Mouse (Mus musculus): Measurements from ENCODE around the gene Rexo1.

Gene Rexo1

DNA sequence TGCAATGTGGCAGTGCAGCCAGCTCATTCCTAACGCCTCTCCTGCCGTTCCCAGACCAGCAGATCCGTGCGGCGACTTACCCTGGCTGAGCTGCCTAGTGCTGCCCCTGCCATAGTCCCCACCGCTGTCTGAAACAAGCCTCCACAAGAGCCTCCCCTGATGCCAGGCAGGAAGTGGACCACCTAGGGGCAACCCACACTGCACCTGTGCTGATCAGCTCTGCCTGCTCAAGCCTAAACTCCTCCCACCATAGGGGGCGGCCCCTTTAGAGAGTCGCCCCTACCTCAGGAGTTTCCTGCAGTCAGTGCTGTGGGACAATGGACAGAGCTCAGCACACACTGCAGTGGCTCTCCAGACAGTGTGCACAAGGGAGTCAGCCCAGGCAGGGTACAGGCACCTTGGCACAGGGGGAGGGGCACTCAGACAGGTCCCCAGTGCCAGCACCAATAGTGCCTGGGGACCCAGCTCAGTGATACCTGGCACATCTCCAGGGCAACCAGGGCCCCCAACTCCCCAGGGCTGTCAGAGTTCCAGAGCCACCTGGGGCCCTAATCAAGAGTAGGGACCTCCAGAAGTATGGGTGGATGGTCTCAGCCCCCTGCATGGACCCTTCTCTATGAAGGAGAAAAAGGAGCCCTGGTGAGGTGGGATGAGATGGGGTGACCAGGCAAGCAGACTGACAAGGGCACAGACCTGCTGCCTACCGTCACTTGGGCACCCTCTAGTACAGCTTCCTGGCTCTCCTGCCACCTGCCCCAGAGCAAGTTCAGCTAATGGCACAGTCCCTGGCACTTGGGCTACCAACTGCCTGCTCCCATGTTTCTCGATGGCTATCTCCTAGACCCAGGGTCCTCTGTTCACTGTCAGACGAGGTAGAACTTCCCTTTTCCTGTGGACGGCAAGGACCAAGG, 23.5 kb upstream of the Rexo1 start:
- no peak for DNase-seq

DNA sequence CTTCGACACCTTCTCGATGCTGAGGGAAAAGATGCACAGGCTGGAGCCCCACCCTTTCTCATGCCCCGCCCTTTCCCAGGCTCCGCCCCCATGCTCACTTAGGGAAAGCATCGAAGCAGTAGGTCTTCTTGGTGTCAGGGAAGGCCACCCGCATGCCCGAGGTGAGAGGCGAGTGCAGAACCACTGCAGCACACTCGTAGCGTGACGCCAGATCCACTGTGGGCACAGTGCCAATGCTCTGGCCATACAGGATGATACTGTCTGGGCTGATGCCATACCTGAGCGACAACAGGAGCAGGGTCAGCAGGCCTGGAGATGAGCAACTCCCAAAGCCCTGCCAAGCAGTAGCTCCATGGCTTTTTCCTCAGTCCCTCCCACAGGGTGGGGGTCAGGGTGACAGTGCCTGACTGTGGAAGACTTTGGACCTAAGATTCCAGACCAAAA, 22.7 kb upstream of the Rexo1 start:
- DNase-seq = no peak

DNA sequence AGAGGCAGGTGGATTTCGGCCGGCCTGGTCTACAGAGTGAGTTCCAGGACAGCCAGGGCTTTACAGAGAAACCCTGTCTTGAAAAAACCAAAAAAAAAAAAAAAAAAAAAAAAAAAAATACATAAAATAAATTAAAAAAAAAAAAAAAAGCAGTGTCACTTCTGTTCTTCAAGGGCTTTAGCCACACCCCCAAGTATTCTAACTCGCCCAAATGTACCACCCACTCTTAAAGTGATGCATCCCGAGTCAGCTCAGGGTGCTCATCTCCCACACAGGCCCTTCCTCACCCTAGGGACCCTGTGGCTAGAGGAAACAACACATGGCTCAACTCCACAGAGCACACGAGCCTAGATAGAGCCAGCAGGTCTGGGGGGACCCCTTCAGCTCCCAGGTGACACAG, 21.7 kb upstream of the Rexo1 start:
- no peak for DNase-seq

DNA sequence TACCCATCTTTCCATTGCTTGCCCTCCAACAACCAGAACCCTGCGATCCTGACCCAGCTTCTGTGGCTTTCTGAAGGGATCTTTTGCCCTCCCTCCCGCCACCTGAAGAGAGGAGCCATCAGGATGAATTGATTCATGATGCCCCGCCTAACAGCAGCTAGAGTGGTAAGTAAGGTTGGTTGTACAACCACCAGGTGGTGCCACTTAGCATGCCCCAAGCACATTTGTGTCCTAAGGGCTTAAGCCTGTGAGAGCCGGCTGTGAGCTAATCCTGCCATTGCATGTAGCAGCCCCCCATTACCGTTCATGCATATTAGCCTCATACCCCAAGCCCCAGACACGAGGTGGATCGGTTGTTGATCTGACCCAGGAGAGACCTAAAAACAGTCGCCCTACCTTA, 17.6 kb upstream of the Rexo1 start:
- DNase-seq = peak; percentile 88

DNA sequence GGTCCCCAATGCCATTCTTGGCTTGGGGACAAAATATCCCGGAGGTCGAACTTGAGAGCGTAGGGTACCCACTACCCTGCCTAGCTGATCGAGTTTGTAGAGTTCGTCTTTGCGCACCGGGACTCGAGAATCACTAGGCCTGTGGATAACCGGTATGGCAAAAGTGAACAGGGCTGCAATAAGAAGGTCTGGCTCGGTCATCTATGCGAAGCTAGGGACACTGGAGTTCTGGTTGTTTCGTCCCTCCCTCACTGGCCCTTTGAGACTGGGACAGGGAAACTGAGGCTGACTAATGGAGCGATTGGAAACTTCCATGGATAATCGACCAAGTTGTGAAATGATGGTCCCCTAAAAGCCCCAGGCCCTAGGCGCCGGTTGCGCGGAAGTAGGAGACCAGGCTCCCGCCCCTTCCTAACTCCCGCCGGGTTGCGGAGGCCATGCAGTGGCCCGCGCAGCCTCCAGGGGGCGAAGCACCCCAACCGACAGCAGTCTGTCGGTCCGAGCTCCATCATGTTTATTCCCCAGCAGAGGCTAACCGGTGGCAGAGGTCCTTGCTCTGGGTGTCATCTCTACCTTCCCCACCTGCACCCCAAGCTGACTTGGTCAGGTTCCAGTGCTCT, 16.9 kb upstream of the Rexo1 start:
- peak; percentile 87 for DNase-seq

DNA sequence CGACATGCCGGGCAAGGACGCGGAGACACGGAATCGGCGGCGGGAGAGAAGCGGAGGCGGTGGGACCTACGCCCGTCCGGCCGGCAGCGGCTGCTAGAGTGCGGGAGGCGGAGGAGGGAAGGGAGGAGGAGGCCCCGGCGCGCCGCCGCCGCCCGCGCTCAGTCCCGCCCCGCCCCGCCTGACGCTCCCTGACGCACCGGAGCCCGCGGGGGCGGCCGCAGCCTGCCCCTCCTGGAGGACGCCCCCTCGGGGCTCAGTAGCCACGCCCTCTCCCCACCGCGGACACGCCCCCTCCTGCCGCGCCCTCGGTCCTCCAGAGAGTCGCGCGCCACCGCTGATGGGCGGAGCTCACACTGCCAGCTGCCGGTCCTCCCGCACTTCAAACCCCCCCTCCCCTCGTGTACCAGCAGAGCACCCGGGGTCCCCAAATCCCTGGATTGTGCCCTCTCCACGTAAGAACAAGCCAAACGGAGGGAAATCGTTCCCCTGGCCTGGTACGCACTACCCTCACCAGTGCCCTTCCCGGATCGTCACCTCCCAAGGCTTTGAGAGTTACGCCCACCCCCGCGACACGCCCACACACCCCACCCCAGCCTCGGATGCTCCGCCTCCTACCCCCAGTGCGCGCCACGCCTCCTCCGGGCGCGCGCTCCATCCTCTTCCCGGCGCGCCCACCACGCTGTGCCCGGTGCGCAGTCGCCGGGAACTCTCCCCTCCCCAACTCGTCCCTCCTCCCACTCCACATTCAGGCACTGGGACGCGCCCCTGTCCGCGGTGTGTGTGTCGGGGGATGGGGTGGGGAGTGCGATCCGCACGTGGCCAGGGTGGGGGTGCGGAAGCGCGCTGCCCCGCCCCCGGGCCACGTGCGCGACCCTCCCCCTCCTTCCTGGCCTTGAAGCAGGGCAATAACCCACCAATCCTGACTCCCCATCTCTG, 16.1 kb upstream of the Rexo1 start, which contains the start of gene Klf16:
Gene Klf16, minus strand, starts transcription at position 127 of the 936 bp plus-strand sequence.
- peak; percentile 95 for DNase-seq

DNA sequence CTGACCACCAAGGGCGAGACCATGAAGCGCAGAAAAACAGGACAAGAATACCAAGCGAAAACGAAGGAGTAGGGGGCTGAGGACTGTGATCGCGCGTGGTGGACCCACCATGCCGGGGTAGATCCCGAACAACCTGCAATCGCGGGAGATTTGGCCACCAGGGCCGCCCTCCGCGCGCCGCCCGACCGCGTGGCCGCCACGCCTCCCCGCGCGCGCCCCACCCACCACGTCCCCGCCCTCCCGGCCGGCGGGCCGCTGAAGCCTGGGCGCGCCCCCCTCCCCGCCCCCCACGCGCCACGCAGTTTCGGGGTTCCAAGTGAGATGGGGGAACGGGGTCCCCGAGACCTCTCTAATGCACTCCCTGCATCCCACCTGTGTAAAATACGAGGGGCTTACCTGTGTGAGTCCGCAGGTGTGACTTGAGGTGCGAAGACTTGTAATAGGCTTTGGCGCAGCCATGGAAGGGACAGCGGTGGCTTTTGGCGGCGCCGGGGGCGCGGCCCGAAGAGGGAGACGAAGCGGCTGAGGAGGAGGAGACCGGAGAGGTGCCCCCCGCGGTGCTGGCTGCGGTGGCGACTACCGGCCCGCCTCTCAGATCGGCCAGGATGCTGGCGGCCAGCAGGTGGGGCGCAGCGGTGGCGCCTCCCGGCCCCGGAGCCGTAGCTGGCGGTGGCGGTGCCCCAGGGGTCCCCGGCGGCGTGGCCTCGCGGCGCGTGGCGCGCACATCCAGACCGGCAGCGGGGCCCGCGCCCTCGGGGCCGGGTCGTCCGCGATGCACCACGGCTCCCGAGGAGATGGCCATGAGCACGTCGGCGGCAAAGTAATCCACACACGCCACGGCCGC, 15.2 kb upstream of the Rexo1 start:
- peak; percentile 54 for DNase-seq

DNA sequence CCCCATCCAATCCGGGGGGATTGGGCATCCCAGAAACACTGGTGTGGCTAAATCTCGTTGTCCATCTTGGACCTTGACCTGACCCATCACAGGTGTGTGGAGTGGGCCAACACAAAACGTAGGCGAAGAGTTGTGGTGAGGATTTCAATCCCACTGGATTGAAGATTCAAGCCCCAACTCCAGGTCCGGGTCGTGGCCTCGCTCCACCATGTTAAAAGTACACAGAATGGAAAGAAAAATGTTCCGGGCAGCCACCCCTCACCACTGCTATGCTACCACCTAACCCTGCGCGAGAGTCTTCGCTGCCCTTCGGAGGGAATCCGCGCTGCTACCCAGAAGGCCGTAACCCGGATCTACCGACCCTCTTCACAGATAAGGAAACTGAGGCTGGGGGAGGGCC, 14.6 kb upstream of the Rexo1 start:
- DNase-seq = no peak

DNA sequence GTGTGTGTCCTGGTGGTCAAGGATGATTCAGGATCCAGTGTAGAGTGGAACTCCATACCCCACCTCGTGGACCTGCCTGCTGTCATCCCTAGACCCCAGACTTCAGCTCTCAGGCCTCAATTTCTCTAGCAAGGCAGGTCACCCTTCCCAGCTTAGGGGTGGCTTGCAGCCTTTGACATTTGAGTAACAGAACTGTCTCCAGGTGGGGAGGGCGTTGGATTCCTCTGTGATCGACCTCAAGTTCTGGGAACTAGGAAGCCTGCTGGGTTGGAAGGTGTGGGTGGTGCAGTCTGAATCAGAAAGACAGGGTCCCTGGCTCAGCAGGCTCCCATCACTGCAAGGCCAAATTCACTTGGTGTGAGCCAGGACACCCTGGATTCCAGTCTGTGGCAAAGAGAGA, 13.5 kb upstream of the Rexo1 start:
- no peak for DNase-seq

DNA sequence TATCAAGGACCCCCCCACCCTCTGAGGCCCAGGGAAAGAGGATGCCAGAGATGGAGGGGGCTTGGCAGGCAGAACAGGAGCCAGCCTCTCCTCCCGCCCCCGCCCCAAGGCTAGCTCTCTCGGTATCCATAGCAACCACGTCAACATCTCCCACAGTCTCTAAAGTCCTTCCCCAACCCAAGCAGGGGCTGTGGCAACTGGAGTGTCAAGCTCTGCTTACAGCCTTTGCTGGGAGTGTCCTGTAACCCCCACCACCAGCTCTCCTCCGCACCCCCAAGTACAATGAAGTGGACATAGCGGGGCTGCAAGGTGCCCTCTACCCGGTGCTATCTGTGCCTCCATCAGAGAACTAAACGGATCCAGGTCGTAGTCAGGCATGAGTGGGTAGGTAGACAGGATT, 12.6 kb upstream of the Rexo1 start:
- peak; percentile 47 for DNase-seq

DNA sequence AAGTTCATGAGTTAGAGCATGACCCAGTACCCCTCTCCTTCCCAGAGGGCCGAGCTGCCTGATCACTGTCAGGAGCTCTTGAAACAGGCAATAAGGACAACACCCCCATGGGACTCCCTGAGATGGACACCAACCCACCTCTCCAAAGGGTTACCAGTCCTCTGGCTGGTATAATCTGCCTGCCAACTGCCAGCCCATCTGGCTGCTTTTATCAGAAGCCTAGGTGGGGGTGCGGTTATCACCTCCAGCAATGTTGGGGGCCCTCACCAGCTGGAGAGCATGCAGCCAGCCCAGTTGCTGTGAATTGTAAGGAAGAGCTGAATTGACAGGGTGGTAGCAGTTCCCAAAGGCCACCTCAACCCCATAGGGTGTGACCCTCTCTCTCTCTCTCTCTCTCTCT, 11.1 kb upstream of the Rexo1 start:
- no peak for DNase-seq

DNA sequence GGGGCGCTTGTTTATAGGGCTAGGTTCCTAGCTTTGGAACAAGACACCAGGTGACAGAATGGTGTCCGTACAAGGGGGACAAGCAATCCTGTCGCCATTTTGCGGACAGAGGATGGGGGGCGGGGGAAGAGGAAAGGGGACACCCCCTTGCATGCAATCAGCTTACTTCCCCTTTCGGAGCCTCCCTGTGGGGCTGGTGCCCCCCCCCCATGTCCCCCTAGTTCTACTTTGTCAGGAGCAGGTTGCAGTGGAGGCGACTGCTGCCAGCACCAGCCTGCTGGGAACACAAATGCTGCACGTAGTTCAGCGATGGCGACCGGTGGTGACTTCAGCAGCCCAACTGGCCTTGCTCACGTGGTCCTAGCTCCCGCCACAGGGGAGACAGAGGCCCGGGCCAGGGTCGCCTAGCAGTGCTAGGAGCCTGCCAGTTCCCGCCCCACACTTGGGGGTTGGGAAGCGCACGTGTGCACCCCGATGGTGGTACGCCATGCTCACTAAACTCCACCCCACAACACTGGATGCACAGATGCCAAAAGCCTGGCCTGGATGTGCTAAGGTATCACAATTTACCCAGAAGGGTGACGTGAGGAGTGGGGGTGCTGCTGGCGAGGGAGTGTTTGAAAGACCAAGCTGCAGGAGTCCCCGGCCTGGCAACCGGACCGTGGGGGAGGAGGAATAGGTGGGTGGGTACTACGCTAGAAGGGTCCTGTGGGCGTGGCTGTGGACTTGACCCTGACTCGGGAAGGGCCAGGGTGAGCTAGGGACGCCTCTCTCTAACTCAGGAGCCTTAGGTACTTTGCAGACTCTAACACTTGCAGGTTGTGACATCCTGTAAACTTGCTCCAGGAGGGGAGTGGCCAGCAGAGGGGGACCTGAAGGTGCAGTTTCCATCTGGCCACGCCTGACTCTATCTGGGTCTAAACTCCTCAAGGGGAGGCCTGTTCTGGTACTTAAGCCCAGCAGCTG, 9.8 kb upstream of the Rexo1 start:
- DNase-seq = peak; percentile 62

DNA sequence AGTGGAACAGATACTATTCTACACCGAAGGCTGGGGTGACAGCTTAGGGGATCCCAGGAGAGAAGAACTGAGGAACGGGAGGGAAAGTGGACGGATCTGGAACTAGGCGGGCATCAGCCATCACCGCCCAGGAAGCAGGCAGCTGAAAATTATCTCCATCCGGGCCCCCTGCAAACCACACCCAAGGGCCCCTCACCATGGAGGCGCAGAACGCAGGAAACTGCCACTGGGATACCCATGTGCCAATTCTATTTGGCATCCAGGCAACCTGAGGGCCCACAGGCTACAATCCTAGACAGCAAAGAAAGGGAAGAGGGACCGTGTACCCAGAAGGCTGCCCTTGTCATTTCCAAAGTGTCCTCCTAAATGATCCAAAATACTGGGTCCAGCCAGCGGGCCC, 9.1 kb upstream of the Rexo1 start:
- DNase-seq = no peak

DNA sequence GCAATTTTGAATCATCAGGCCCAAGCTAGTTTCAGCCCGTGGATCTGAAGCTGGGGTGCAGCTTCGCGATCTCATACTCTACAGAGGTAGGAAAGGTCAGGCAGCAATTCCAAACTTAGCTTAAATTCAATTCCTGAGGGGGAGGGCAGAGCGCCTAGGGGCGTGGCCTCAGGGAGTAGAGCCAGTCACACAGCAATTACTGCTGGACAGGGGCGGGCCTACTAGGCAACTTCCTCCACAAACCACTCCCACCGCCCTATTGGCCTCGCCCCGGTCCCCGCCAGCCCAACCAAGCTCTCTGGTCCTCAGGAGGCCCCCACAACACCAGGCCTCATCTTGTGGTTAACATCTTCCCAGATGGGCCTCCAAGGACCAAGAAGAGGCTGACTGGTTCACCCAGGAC, 8.3 kb upstream of the Rexo1 start:
- peak; percentile 58 for DNase-seq

DNA sequence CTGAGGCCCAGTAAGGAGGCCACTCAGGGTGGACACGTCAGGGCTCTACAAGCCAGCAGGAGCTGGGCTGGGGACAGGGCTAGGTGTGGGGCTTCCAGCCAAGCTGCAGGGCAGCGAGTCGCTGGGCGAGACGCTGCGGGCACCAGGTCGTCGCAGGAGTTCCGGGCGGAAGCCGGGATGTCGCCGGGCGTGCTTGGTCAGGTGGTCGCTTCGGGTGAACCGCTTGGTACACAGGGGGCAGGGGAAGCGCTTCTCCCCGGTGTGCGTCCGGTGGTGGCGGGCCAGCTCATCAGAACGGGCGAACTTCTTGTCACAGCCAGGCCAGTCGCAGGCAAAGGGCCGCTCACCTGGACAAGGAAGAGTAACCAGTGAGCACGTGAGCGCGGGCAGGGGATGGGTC, 7.5 kb upstream of the Rexo1 start:
- DNase-seq = no peak

DNA sequence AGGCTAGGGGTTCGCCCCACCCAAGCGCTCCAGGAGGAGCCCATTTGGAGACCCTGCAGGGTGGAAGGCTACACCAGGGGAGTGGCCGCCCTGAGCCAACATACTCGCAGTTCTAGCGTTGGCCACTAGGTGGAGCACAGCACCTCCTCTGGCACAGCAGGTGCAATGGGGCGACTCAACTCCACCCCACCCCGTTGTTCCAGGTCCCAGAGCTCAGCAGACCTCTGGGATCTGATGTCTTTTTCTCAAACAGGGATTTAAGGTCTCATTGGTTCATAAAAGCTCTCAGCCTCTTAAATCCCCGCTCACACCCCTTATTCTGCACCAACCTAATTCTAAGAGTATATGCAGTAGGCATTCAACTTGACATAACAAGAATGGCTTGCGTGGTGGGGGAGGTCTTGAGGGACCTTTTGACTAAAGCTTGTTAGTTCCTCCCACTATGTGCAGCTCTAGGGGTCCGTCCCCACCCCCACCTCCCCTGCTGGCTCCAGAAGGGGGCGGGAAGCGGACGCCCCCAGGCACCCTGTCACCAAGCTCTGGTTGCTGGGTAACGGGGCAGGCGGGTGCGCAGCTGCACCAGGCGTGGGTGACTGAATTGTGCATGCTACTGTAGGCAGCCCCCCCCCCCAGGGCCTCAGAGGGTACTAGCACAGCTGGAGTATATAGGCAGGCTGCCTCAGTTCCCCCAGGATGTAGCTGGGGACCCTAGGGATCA, 5.2 kb upstream of the Rexo1 start:
- peak; percentile 91 for DNase-seq

DNA sequence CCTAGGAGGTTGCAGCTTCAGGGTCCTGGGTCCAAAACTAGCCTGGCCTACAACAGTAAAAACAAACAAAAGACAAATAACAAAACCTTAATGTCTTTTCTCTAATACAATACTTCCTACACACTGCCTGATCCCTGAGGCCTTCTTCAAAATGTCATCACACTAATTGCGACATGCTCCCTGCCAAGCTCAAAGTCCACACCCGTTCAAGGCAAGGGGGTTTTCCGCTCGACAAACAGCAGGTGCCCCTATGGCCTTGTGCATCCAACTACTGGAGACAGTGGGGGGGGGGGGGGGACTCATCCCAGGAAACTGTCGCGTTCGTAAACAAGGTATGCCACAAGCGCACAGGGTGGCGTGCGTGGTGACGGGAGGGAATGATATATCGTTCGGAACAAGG, 739 bp downstream of the Rexo1 start:
- no peak for DNase-seq

DNA sequence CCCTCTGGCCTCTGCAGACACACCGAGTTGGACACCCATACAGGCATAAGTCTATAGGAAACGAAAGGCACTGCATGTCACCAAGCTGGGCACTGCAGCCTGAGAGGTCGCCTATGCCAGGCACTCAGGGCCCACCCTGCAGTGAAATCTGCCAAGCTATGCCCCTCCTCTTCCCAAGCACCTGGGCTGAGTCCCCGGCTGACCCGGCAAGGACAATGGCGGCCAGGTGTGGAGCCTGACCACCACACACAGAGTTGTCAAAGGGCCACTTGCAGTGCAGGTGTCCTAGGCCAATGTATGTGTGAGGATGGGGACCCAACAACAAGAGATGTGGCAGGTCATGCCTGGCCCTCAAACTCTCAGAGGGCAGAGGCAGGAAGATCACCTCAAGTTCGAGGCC, 1.9 kb downstream of the Rexo1 start:
- DNase-seq = no peak

DNA sequence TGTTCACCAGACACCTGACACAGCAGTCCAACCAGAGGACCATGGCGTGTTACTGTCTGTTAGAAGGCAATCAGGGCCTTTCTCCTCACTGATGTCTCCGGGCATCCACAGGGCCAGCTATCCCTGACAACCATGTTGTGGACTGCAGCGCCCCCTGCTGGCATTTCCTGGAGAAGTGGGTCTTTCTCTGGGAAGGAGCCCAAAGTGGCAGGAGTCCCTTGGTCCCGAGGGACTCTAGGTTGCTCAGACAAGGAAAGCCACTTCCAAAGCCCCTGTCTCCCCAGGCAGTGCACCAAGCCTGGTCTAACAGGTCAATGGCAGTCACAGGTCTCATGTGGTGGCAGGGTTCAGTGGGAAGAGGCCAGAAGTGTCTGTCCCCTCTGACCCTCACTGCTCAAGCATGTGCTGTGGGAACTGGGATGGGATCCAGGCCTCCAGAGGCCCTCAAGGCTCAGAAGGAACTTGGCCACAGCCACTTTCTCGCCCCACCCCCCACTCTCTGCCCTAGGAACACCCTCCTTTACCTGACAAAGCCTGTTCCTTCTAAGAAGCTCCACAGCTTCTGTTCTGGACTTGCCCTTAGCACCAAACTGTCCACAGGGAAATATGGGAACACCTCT, 3.9 kb downstream of the Rexo1 start:
- peak; percentile 82 for DNase-seq

DNA sequence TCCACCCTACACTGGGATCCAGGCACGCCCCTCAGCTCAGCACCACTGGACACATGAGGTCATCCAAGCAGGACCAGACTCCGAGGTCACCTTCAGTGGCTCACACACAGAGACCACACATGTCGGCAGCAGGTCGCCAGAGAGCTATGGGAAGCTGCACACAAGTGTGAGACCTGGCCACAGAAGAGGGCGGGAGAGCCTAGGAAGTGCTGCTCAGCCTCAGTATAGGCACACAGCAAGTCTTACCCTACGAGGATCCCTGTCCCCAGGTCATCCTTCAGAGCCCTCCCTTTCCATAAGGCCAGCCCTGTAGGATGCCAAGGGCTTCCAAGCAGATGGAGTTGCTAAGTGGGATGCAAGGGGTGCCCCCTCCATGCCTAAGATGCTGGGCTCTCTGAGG, 7.4 kb downstream of the Rexo1 start:
- no peak for DNase-seq

Measured in retina, postnatal 1 day (tissue).